Mouse (Mus musculus) G1E (cell line): ENCODE results near the gene Trmt112.

Experiments
- CTCF ChIP-seq: IDR thresholded peaks from 2 replicates; pipeline ENCODE4 v1.5.1; 2012; ENCODE audit warnings: low read depth, low read length, inconsistent platforms, mixed read lengths
- GATA1 ChIP-seq: IDR thresholded peaks from 2 replicates; pipeline ENCODE4 v1.6.1; 2012; ENCODE audit warnings: borderline replicate concordance, low read length, inconsistent platforms, mixed read lengths
- TAL1 ChIP-seq: conservative IDR thresholded peaks from 2 replicates; pipeline ENCODE4 v1.6.1; 2012; ENCODE audit warnings: low read depth, low read length, inconsistent platforms, mixed read lengths

DNA sequence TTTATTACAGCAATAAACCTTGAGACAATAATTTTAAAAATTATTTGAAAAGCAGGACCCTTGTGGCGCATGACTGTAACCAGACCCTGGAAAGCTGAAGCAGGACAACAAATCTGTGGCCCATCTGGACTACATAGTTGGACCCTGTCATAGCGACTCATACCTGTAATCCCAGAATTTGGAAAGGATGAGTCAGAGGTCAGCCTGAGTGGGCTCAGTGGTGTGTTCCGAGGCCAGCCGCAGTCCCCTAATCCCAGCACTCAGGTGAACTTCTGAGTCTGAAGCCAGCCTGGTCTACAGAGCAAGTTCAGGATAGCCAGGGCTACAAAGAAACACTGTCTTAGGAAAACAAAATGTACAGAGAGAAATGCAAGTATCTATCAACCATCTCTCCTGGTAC lies 48.0 kb upstream of the Trmt112 start:
- TF ChIP-seq CTCF (no peak), GATA1 (no peak), TAL1 (no peak)
